Mouse (Mus musculus): ENCODE measurements around the gene Slco2a1.

Gene Slco2a1

DNA sequence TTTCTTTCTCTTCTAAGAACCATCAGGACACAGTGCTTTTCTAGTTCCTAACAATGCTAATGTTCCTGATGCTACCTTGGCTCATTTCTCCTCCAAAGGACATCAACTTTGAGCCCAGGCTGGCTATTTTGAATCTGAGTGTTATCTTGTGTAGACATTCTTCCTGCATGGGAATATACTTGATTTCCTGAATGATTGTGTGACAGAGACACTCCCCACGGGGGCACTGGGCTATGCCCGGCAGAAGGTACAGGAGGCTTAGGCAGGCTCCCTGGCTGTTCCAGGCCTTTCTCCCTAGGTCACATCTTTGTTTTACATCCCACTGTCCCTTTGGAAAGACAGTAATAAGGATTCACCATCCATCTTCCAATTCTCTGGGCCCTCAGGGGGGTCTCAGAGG, 49.8 kb downstream of the Slco2a1 start:
- no peak for DNase-seq (ENCODE audit: low spot score)

DNA sequence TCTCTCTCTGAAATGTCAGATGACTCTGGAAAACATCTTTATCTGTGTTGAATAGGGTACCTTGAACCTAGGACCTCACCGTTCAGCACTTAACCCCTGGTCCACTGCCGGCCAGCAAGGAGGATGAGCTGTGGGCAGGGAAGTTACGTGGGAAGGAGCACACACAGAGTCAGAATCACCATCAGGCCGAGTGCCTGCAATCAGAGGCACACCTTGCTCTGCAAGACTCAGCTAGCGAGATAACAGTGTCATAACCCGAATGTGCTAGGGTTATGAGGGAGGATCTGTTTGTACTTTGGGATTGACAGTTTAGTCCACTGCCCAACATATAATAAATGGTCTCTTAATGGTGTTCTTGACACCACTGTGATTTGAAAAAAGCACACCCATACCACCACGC, 50.2 kb downstream of the Slco2a1 start:
- no peak for DNase-seq (ENCODE audit: low spot score)

DNA sequence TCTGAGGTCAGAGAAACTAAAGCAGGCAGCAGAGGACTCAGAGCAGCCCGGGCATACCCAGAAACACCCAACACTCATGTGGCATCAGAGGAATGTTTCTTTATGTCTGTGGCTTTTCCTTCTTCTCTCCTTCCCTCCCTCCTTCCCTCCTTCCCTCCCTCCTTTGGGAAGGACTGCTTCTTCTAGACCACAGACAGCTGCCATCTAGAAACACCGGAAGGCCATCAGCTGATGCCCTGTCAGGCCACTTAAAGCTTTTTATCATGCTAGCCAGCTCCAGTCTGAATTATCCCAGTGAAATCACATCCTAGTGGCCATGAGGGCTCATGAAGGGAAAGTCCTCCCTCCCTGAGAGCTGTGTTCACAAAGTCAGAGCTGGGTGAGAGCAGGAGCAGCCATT, 52.1 kb downstream of the Slco2a1 start:
- no peak for DNase-seq (ENCODE audit: low spot score)

DNA sequence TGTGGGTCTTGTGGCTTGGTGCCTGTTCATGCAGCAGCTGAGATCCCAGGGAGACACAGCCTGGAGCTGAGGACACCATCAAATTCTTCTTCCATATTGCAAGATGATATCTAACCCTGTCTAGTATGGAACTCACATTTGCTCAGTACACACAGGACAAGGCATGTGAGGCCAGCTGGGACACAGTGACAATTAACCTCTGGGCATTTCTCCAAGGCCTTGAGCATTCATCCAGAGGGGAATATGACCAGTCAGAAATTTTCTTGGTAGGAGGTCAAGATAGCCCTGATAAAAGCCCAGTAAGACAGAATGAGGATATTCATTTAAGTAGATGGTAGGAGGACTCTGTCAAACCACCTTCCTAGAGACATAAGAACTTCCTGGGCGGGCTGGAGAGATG, 56.9 kb downstream of the Slco2a1 start:
- DNase-seq (ENCODE audit: low spot score): no peak

DNA sequence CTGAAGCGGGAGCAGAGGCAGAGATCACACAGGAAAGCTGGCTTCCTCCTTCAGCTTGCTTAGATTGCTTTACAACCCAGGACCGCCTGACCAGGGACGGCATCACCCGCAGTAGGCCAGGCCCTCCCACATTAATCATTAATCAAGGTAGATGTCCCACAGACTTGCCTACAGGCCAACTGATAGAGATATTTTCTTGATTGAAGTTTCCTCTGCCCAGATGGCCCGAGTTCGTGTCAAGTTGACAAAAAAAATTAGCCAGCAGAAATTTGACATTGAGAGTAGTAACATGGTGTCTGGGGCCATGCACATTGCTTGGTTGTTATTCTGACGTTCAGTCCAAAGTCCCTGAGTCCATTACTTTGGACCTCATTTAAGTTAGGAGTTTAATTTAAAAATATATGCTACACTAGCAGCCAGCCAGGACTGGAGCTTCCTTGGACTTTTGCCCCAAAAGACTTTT, 60.6 kb downstream of the Slco2a1 start:
- DNase-seq (ENCODE audit: low spot score): no peak

- DNase-seq (ENCODE audit: low spot score): no peak
Observed at GRCm38 (mm10) chr9:103053829-103054228, 65.3 kb downstream of the Slco2a1 start.

GRCm38 (mm10) chr9:103055061-103055460, 66.5 kb downstream of the Slco2a1 start:
- no peak for DNase-seq (ENCODE audit: low spot score)

GRCm38 (mm10) chr9:103056164-103056563, 67.7 kb downstream of the Slco2a1 start:
- no peak for DNase-seq (ENCODE audit: low spot score)

- no peak for DNase-seq (ENCODE audit: low spot score)
Observed at GRCm38 (mm10) chr9:103060551-103060950, 72.0 kb downstream of the Slco2a1 start.

- no peak for DNase-seq (ENCODE audit: low spot score)
Observed at GRCm38 (mm10) chr9:103061471-103062053, 73.0 kb downstream of the Slco2a1 start.

DNA sequence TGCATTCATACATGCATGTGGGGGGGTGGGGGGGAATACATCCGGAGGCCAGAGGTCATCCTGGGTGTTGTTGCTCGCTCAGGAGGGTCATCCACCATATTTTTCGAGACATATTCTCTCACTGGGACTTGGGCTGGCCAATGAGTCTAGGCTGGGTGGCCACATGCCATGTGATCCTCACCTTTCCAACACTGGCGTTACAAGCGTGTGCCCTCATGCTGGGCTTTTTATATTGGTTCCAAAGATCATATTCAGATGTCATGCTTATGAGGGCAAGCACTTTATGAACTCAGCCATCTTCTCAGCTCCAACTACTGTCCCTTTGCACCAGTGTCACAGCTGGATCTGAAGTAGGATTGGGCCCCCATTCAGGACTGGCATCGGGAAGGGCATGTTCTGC, 75.1 kb downstream of the Slco2a1 start:
- no peak for DNase-seq (ENCODE audit: low spot score)

DNA sequence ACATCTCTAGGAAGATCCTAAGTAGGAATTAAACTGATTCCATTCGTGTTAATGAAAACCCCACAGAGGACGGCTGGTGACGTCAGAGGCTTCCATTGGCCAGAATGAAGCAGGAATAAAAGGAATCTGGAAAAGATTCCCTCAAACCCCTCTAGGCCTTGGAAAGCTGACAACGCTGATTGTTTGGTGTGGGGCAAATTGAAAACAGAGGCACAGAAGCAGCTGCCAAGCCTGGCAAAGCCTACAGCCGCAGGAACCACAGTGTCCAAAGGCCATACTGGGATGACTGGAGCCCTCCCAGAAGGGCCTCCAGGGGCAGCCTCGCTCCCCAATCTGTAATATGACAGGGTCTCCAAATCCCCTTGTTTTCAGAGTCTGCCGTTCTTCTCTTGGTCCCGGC, 78.3 kb downstream of the Slco2a1 start:
- no peak for DNase-seq (ENCODE audit: low spot score)

GRCm38 (mm10) chr9:103067651-103068050, 79.1 kb downstream of the Slco2a1 start:
- DNase-seq (ENCODE audit: low spot score): no peak

DNA sequence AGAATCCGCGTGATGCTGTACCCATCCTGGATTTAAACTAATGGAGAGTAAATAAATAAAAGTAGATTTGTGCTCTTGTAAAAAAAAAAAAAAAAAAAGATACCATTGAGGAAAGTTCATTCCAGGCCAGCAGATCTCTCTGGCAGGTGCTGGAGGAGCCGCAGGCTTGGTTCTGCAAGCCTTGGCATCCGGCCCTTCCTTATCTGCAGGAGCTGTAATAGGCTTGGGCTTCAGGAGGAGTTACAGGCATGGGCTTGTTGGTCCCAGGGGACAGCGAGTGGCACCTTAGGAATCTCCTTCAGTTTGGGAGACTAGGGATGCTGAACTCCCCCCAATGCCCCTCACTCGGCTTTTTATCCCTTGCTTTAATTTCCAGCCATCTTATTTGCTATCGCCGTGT, 80.3 kb downstream of the Slco2a1 start:
- DNase-seq (ENCODE audit: low spot score): no peak

GRCm38 (mm10) chr9:103071541-103072203, 83.2 kb downstream of the Slco2a1 start:
- DNase-seq (ENCODE audit: low spot score): no peak

- DNase-seq (ENCODE audit: low spot score): no peak
Observed at GRCm38 (mm10) chr9:103072204-103072599, 83.7 kb downstream of the Slco2a1 start.

- no peak for DNase-seq (ENCODE audit: low spot score)
Observed at GRCm38 (mm10) chr9:103072926-103073515, 84.5 kb downstream of the Slco2a1 start.

DNA sequence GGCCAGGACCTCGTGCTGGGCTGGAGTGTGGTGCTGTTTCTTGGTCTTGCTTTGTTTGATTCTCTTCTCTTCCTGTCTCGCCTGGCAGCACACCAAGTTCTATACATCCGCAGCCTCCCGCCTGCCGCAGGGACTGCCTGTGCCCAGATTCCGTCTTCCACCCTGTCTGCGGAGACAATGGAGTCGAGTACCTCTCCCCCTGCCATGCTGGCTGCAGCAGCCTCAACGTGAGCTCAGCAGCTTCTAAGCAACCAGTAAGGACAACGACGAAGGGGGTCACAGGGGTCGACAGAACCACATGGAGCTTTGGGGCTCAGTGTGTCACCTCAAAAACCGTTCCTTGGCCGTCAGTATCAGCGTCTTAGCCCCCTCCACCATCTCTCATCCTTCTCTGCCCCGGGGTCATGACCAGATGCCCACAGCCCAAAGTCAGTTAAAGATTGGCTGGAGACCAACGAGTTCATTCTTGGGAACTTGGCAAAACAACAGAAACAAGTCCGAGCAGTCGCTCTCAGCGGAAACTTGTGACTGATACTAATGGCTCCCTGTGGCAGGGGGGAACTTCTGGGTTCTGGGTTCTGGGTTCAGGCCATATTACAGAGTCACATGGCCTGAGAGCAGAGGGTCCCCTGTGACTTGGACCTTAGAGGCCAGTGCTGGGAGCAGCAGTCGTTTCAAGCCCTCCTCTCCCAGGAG, 88.5 kb downstream of the Slco2a1 start:
- no peak for DNase-seq (ENCODE audit: low spot score)

DNA sequence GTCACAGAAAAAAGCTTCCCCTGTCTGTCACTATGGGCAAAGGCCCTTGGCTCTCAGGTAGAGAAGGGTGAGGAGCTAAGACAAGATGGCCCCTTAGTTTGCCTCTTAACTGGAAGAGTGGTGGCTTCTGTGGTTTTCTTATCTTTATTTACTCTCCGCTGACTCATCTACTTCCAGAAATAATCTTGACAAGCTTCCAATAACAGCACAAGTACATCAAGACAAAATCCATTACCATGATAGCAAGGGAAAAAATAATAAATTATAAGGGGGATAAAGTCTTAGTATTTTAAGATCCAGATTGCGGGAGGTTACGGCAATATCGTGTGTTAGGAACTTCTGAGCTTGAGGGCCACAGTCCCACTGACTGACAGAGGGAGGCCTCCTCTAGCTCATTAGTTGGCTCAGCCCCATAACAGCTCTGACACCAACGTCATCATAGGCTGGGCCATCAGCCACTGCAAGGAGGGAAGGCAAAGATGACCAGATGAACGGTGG, 89.7 kb downstream of the Slco2a1 start:
- DNase-seq (ENCODE audit: low spot score): no peak

GRCm38 (mm10) chr9:103080211-103080610, 91.7 kb downstream of the Slco2a1 start:
- no peak for DNase-seq (ENCODE audit: low spot score)

- DNase-seq (ENCODE audit: low spot score): no peak
Observed at GRCm38 (mm10) chr9:103082246-103082975, 93.9 kb downstream of the Slco2a1 start.

DNA sequence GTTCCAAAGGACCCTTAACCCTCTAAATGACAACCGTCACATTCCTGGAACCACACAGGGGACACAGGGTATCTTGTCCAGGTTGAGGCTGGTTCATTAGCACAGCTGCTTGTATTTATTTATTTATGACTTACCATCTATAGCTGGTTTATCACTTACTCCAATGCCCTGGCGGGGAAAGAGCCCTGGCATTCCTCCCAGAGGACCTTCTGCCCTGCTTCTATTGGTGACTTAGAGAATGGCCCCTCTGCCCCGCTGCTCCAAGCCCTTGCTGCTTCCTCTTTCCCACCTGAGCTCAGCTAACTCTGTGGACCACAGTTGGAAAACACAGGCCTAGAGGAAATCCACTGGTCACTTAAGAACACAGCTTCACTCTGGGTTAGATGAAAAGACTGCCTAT, 94.9 kb downstream of the Slco2a1 start:
- DNase-seq (ENCODE audit: low spot score): no peak
